Mouse (Mus musculus): ENCODE data around the gene Epb41l1.
"Not testable (repeated sequence)": the region's sequence is repeated elsewhere in the genome, so short reads cannot be mapped to it uniquely, and the experiment has no call there.

Gene Epb41l1

GRCm38 (mm10) chr2:156487589-156488160 is 67.0 kb downstream of the Epb41l1 start:
- no peak for DNase-seq (ENCODE audit: low spot score)

DNA sequence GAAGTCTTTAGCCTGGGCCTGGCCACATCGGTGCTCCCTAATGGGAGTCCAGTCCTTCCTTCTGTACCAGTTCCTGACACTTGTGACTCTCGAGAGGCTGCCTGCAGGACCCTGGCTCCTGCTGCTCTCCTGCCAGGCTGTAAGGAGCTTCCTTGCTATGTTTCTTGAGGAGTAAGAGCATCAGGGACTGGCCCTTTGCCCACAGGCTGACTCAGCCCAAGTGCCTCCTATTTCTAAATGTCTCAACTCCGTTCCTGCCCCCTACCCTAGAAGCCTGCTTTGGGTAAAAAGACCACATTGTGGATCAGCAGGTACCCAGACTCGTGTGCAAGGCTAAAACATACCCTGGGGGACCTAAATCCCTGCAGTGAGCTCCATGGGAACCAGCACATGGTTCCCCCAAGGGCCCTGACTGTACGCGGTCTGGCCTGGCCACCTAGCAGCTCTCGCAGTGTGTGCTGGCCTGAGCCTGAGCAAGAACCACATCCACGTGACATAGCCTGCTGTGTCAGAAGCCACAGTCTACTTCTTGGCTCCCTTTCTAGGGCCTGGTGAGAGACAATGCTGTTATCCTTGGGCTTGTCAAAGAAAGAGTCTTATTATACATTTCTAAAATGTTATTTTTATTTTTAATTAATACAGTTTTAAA is 67.6 kb downstream of the Epb41l1 start:
- DNase-seq (ENCODE audit: low spot score) = peak; percentile 96

DNA sequence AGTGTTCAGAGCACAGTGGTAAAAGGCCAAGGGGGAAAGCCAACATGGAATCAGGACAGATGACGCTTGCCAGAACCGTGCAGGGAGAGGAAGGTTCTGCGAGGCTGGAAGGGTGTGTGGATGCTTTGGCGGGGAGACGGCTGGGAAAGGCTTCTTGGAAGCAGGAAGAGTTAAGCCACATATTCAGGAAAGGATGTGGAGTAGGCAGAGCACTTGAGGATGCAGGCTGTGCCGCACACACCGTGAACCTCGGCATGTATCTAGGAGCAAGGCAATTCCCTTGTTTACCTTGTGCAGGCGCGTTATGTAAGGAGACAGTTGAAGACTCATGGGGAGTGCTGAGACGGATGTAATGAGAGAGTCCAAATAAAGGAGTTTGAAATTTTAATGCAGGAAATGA is 69.5 kb downstream of the Epb41l1 start:
- peak; percentile 89 for DNase-seq (ENCODE audit: low spot score)

DNA sequence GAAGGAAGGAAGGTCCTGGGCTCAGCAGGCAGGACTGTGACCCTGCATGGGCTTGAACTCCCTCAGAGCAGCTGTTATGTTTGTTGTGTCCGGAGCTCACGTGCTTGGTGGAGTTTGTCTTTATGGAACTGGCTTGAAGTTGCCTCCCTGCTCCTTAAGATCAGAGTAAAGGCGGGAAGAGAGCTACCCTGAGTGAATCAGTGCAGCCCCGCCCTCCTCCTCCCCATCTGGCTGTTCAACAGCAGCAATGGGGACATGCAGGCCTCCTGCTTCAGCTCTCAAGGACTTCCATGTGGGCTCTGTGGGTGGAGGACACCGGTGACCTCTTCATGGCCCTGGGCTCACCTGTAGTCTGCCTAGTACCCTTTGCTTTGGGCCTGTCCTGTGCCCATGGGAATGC is 71.1 kb downstream of the Epb41l1 start:
- DNase-seq (ENCODE audit: low spot score) = no peak

- no peak for DNase-seq (ENCODE audit: low spot score)
Observed at GRCm38 (mm10) chr2:156493766-156494165, 73.1 kb downstream of the Epb41l1 start.

DNA sequence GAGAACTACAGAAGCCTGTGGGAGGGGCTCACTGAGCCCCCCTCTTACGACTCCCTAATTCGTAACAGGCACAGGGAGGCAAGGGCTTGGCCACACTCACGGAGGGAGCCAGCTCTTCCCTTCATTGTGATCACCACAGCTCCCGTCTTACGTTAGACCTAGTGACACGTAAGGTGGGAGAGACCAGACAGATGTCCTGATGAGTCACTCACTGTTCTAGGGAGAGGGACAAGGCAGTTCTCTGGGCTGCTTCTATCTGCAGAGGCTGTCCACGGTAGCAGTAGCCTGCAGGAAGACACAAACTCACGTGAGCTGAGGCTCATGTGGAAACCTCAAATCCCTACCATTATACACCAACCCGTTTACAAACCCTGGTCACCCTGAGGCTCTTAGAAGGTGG is 73.8 kb downstream of the Epb41l1 start:
- no peak for DNase-seq (ENCODE audit: low spot score)

- no peak for DNase-seq (ENCODE audit: low spot score)
Observed at GRCm38 (mm10) chr2:156494875-156495274, 74.2 kb downstream of the Epb41l1 start.

- DNase-seq (ENCODE audit: low spot score) = no peak
Observed at GRCm38 (mm10) chr2:156496816-156497566, 76.3 kb downstream of the Epb41l1 start.

- DNase-seq (ENCODE audit: low spot score) = peak; percentile 82
Observed at GRCm38 (mm10) chr2:156497915-156498314, 77.2 kb downstream of the Epb41l1 start.

- no peak for DNase-seq (ENCODE audit: low spot score)
Observed at GRCm38 (mm10) chr2:156501025-156501424, 80.3 kb downstream of the Epb41l1 start.

DNA sequence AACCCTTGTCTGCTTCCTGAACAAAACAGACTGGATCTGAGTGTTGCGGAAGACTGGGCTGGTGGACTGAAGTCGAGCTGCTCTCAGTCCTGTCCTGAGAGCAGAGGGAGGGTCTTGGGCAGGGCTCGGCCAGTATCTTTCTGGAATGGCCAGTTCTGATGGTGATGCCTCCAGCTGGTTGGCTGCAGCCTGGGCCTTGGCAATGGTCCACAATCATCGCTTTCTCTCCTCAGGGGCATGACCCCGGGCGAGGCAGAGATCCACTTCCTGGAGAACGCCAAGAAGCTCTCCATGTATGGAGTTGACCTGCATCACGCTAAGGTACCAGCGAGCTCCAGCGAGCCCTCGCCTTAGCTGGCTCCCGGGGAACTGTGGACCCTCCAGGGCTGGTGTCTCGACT is 84.8 kb downstream of the Epb41l1 start:
- DNase-seq (ENCODE audit: low spot score) = no peak

GRCm38 (mm10) chr2:156512028-156512427 is 91.3 kb downstream of the Epb41l1 start:
- DNase-seq (ENCODE audit: low spot score) = no peak

GRCm38 (mm10) chr2:156512561-156512960 is 91.9 kb downstream of the Epb41l1 start:
- no peak for DNase-seq (ENCODE audit: low spot score)

DNA sequence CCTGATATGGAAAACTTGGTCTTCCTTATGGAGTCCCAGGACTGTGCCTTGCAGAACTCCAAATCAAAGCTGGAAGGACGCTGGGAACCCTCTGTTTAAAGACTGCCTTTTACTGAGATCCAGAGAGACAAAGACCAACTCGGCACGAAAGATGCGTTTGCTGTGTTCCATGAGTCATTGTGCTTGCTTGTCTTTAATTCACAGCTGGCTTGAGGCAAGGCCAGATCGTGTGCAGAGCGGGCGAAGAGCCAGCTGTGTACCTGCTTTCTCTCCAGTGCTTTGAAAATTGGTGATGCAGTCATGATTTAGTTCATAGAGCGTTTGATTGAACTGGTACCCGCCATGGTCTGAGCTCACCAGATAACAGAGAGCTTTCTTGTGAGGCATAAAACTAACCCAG is 94.4 kb downstream of the Epb41l1 start:
- DNase-seq (ENCODE audit: low spot score) = no peak

GRCm38 (mm10) chr2:156515565-156516185 is 95.0 kb downstream of the Epb41l1 start:
- DNase-seq (ENCODE audit: low spot score) = peak; percentile 75

DNA sequence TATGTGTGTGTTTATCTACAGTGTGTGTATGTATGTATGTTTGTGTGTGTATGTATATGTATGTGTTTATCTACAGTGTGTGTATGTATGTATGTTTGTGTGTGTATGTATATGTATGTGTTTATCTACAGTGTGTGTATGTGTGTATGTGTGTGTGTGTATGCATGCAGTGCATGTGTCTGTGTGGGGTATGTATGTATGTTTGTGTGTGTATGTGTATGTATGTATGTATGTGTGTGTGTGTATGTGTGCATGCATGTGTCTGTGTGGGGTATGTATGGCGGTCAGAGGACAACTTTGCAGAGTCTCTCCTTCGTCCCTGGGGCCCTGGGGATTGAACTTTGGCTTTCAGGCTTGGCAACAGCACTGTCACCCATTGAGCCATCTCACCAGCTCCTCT is 96.0 kb downstream of the Epb41l1 start:
- DNase-seq (ENCODE audit: low spot score) = not testable (repeated sequence)

DNA sequence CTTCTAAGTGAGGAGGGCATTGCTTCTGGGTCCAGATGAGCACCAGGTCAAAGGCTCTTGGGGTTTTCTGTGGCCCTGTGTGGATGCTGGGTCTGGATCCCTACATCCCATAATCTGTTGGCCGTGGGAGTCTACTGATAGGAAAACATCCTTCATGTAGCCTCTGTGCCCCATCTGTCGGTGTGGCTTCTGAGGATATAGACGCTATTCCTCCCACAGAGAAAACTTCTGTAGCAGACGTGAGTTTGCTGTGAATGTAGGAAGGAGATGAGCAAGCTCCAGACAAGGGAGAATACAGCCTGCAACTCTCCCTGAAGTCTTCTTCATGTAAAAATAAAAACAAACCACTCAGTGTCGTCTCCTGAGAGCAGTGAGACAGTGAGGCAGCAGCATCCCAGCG is 97.6 kb downstream of the Epb41l1 start:
- DNase-seq (ENCODE audit: low spot score) = no peak

DNA sequence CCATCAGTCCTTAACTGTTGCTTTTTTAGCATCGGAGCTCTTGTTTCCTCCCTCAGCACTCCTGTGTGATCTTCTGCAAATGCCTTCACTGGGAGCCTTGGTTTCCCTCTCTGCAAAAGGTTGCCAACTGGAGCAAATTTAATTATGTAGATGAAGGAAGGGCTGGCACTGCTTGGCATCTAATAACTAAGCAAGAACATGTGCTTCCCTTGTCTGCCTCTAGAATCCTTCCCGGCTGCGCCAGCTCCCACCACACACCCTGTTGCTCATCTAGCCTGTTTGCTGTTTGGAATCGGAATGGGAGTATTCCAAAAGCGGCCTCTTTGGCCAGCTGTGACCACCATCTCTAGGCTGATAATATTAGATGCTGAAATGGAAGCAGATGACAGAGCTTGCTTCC is 98.9 kb downstream of the Epb41l1 start:
- DNase-seq (ENCODE audit: low spot score) = no peak

GRCm38 (mm10) chr2:156522994-156523393 is 102.3 kb downstream of the Epb41l1 start:
- DNase-seq (ENCODE audit: low spot score) = no peak

GRCm38 (mm10) chr2:156524078-156524477 is 103.4 kb downstream of the Epb41l1 start:
- DNase-seq (ENCODE audit: low spot score) = no peak

DNA sequence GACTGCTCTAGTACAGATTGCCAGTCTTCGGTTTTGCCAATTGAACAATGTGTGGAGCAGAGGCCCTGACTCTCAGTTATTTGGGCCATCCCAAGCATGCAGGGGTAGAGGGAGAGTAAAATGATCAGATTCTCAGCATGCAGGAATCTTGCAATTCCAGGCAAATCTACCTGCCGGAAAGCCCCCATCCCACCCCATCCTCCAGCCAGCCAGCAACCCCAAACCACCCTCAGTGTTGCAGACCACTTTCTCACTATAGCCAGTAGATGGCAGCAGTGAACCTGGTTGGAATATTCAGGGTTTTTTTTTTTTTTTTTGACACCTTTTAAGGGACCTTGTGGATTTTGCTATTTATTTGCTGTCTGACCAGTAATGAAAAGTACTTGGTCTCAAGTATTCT is 109.0 kb downstream of the Epb41l1 start:
- peak; percentile 66 for DNase-seq (ENCODE audit: low spot score)

GRCm38 (mm10) chr2:156533160-156533559 is 112.5 kb downstream of the Epb41l1 start:
- DNase-seq (ENCODE audit: low spot score) = no peak

All from adipocyte (in vitro differentiated cells).